Mouse (Mus musculus): ENCODE measurements around the gene Cxcr5. TPM values are rescaled to one million over a fixed set of nuclear protein-coding genes. Genes with fewer than 3 reads are reported as not detected.
A peak's percentile ranks its signal among the peaks of the same experiment; 100 is the strongest.

The Cxcr5 gene
- total RNA-seq, 2 experiments from 2014 or later, result 0.10 TPM

- peak; percentile 90 to 95 for DNase-seq (ENCODE audit: low spot score in 2 of 2)
Measured at GRCm38 (mm10) chr9:44482552-44482951, 79.1 kb downstream of the Cxcr5 start, which contains the start of gene Bcl9l. Gene Bcl9l, plus strand, starts transcription at chr9:44482825.

- DNase-seq (ENCODE audit: low spot score in 2 of 2), result no peak
Measured at GRCm38 (mm10) chr9:44482112-44482511, 79.6 kb downstream of the Cxcr5 start.

- DNase-seq (ENCODE audit: low spot score in 2 of 2), result peak in 1 of 2 experiments; percentile 90
Measured at GRCm38 (mm10) chr9:44479628-44480428, 81.8 kb downstream of the Cxcr5 start.

GRCm38 (mm10) chr9:44478959-44479605 is 82.6 kb downstream of the Cxcr5 start:
- peak; percentile 73 to 87 for DNase-seq (ENCODE audit: low spot score in 2 of 2)

- DNase-seq (ENCODE audit: low spot score in 2 of 2), result peak in 1 of 2 experiments; percentile 75
Measured at GRCm38 (mm10) chr9:44478229-44478921, 83.3 kb downstream of the Cxcr5 start.

- DNase-seq (ENCODE audit: low spot score in 2 of 2), result peak in 1 of 2 experiments; percentile 34
Measured at GRCm38 (mm10) chr9:44477339-44478228, 84.1 kb downstream of the Cxcr5 start.

- no peak for DNase-seq (ENCODE audit: low spot score in 2 of 2)
Measured at GRCm38 (mm10) chr9:44475936-44476335, 85.7 kb downstream of the Cxcr5 start.

GRCm38 (mm10) chr9:44474327-44474726 is 87.3 kb downstream of the Cxcr5 start:
- DNase-seq (ENCODE audit: low spot score in 2 of 2), result no peak

GRCm38 (mm10) chr9:44473184-44473583 is 88.5 kb downstream of the Cxcr5 start:
- DNase-seq (ENCODE audit: low spot score in 2 of 2), result no peak

GRCm38 (mm10) chr9:44468800-44469199 is 92.9 kb downstream of the Cxcr5 start:
- no peak for DNase-seq (ENCODE audit: low spot score in 2 of 2)

GRCm38 (mm10) chr9:44468224-44468623 is 93.5 kb downstream of the Cxcr5 start:
- DNase-seq (ENCODE audit: low spot score in 2 of 2), result no peak

GRCm38 (mm10) chr9:44461950-44462349 is 99.7 kb downstream of the Cxcr5 start:
- no peak for DNase-seq (ENCODE audit: low spot score in 2 of 2)

Other genes starting within 250 kb of the Cxcr5 start
- 10 to 100 TPM; 10.5 to 12.8 TPM for gene C2cd2l, start 241.6 kb downstream of the Cxcr5 start, total RNA-seq (2021)
- gene Dpagt1, start 235.9 kb downstream of the Cxcr5 start, total RNA-seq (2021), result 10 to 100 TPM; 18.4 to 18.8 TPM
- 10 to 100 TPM; 80.5 to 93.0 TPM for gene H2afx, start 227.2 kb downstream of the Cxcr5 start, total RNA-seq (2021)
- 10 to 100 TPM; 33.7 to 34.0 TPM for gene Hmbs, start 217.6 kb downstream of the Cxcr5 start, total RNA-seq (2021)
- 10 to 100 TPM; 25.4 to 27.9 TPM for gene Vps11, start 200.2 kb downstream of the Cxcr5 start, total RNA-seq (2021)
- gene Hyou1, start 182.4 kb downstream of the Cxcr5 start, total RNA-seq (2021), result 10 to 100 TPM; 49.2 to 51.3 TPM
- 10 to 100 TPM; 58.2 to 68.3 TPM for gene Slc37a4, start 165.0 kb downstream of the Cxcr5 start, total RNA-seq (2021)
- 1,000 to 10,000 TPM; 1,491 to 1,513 TPM for gene Rps25, start 154.7 kb downstream of the Cxcr5 start, total RNA-seq (2021)
- 10 to 100 TPM; 43.2 to 43.5 TPM for gene Trappc4, start 154.3 kb downstream of the Cxcr5 start, total RNA-seq (2021)
- gene Ccdc84, start 143.3 kb downstream of the Cxcr5 start, total RNA-seq (2021), result 10 to 100 TPM in 1 of 2 experiments, 1 to 10 TPM in 1; 10.0 to 17.3 TPM
- not detected for gene Foxr1, start 120.7 kb downstream of the Cxcr5 start, total RNA-seq (2021)
- under 1 TPM; 0.69 to 0.91 TPM for gene Upk2, start 106.9 kb downstream of the Cxcr5 start, total RNA-seq (2021)
- 100 to 1,000 TPM; 126 to 131 TPM for gene Bcl9l, start 79.1 kb downstream of the Cxcr5 start, total RNA-seq (2021)
- gene Ddx6, start 43.0 kb upstream of the Cxcr5 start, total RNA-seq (2021), result 100 to 1,000 TPM in 1 of 2 experiments, 10 to 100 TPM in 1; 99.3 to 101 TPM
- not detected for gene Treh, start 111.4 kb upstream of the Cxcr5 start, total RNA-seq (2021)
- 100 to 1,000 TPM; 104 to 123 TPM for gene Phldb1, start 173.3 kb upstream of the Cxcr5 start, total RNA-seq (2021)
- 100 to 1,000 TPM; 124 to 142 TPM for gene Arcn1, start 206.0 kb upstream of the Cxcr5 start, total RNA-seq (2021)
- gene Ift46, start 206.0 kb upstream of the Cxcr5 start, total RNA-seq (2021), result 10 to 100 TPM; 65.9 to 69.5 TPM
- gene Tmem25, start 237.4 kb upstream of the Cxcr5 start, total RNA-seq (2021), result 1 to 10 TPM; 8.0 to 9.6 TPM
- gene Ttc36, start 241.2 kb upstream of the Cxcr5 start, total RNA-seq (2021), result 1 to 10 TPM in 1 of 2 experiments, under 1 TPM in 1; 0.86 to 2.2 TPM

Measured in gastrocnemius, postnatal 4 days (tissue).